Mouse (Mus musculus) R1 (cell line): ENCODE results near the gene Vrk3.

ENCODE experiments used
- DNase-seq: peaks from one replicate; pipeline ENCODE4 v3.0.0-alpha.2; 2018; ENCODE audit warnings: low read depth, low spot score

Vrk3 gene

GRCm38 (mm10) chr7:44760366-44760765, 12.2 kb downstream of the Vrk3 start:
- DNase-seq: no peak

GRCm38 (mm10) chr7:44768129-44768528, 19.9 kb downstream of the Vrk3 start:
- peak; percentile 10 for DNase-seq

GRCm38 (mm10) chr7:44770046-44770578, 21.9 kb downstream of the Vrk3 start:
- DNase-seq: peak; percentile 89

GRCm38 (mm10) chr7:44772591-44773204, 24.5 kb downstream of the Vrk3 start:
- DNase-seq: no peak

- DNase-seq: no peak
Observed at GRCm38 (mm10) chr7:44776849-44777498, 28.8 kb downstream of the Vrk3 start.

- DNase-seq: no peak
Observed at GRCm38 (mm10) chr7:44780101-44780500, 31.9 kb downstream of the Vrk3 start.

- DNase-seq: no peak
Observed at GRCm38 (mm10) chr7:44789531-44789930, 41.3 kb downstream of the Vrk3 start.

GRCm38 (mm10) chr7:44790066-44790465, 41.9 kb downstream of the Vrk3 start:
- no peak for DNase-seq

GRCm38 (mm10) chr7:44792781-44793180, 44.6 kb downstream of the Vrk3 start:
- no peak for DNase-seq

GRCm38 (mm10) chr7:44808927-44809326, 60.7 kb downstream of the Vrk3 start:
- DNase-seq: no peak

GRCm38 (mm10) chr7:44809466-44809865, 61.3 kb downstream of the Vrk3 start:
- no peak for DNase-seq

- no peak for DNase-seq
Observed at GRCm38 (mm10) chr7:44810365-44810764, 62.2 kb downstream of the Vrk3 start.

- no peak for DNase-seq
Observed at GRCm38 (mm10) chr7:44810819-44811557, 62.8 kb downstream of the Vrk3 start.

GRCm38 (mm10) chr7:44812651-44813325, 64.6 kb downstream of the Vrk3 start:
- DNase-seq: no peak

GRCm38 (mm10) chr7:44813985-44814384, 65.8 kb downstream of the Vrk3 start:
- no peak for DNase-seq

- no peak for DNase-seq
Observed at GRCm38 (mm10) chr7:44814423-44814822, 66.2 kb downstream of the Vrk3 start.

- no peak for DNase-seq
Observed at GRCm38 (mm10) chr7:44814952-44815553, 66.8 kb downstream of the Vrk3 start.

- peak; percentile 100 for DNase-seq
Observed at GRCm38 (mm10) chr7:44815721-44816469, 67.7 kb downstream of the Vrk3 start, which contains the start of the genes Nup62 and Il4i1. Gene Nup62 (plus strand): TSS chr7:44816088. Gene Il4i1 (plus strand): TSS chr7:44816387.

- peak; percentile 57 for DNase-seq
Observed at GRCm38 (mm10) chr7:44816470-44817021, 68.3 kb downstream of the Vrk3 start, which contains the start of gene Atf5. Gene Atf5 (minus strand): TSS chr7:44816658.

- DNase-seq: no peak
Observed at GRCm38 (mm10) chr7:44817441-44817840, 69.2 kb downstream of the Vrk3 start.
